Mouse (Mus musculus): ENCODE measurements around the gene Spen.

Spen gene

GRCm38 (mm10) chr4:141474431-141474830, 64.0 kb downstream of the Spen start:
- no peak for DNase-seq (ENCODE audit: low spot score)

- no peak for DNase-seq (ENCODE audit: low spot score)
Observed at GRCm38 (mm10) chr4:141472641-141473321, 65.6 kb downstream of the Spen start.

DNA sequence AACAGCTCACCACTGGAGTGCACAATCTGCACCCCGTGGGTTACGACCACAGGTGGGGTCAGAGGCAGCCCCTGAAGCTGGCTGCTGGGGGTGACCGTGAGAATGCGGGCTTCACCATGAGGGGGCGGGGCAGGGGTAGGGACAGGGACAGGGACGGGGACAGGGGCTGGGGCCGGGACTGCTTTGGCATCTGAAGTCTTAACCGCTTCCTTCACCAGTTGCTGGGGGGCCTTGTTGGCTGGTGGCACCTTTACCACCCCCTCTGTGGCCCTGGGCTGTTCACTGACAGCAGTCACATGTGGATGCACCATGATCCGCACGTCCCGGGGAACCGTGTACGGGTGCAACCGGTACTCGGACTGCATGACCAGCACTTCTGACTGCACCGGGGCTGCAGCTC, 66.9 kb downstream of the Spen start:
- DNase-seq (ENCODE audit: low spot score), result no peak

DNA sequence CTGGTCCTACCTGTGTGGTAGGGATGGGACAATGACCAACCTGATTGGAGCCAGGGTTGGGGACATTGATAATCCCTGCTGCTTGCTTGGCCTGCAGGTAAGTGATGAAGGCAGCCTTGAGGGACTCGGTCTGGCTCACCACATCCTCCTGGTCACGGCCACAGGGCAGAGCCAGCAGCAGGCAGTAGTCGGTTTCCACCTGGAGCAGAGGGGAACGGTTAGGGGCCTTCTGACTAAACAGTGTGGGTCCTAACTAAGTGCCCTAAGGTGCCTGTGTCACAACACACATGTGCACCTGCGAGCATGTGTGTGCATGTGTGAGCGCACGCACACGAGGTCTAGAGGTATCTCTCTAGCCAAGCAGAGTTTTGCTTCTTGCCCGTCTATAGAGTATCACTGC, 69.1 kb downstream of the Spen start:
- no peak for DNase-seq (ENCODE audit: low spot score)

GRCm38 (mm10) chr4:141468576-141468975, 69.8 kb downstream of the Spen start:
- DNase-seq (ENCODE audit: low spot score), result no peak

- DNase-seq (ENCODE audit: low spot score), result no peak
Observed at GRCm38 (mm10) chr4:141467581-141467927, 70.8 kb downstream of the Spen start.

GRCm38 (mm10) chr4:141466844-141467580, 71.4 kb downstream of the Spen start:
- DNase-seq (ENCODE audit: low spot score), result no peak

GRCm38 (mm10) chr4:141466289-141466795, 72.1 kb downstream of the Spen start:
- no peak for DNase-seq (ENCODE audit: low spot score)

GRCm38 (mm10) chr4:141465512-141466288, 72.7 kb downstream of the Spen start:
- DNase-seq (ENCODE audit: low spot score), result no peak

GRCm38 (mm10) chr4:141464722-141465121, 73.7 kb downstream of the Spen start:
- DNase-seq (ENCODE audit: low spot score), result no peak

DNA sequence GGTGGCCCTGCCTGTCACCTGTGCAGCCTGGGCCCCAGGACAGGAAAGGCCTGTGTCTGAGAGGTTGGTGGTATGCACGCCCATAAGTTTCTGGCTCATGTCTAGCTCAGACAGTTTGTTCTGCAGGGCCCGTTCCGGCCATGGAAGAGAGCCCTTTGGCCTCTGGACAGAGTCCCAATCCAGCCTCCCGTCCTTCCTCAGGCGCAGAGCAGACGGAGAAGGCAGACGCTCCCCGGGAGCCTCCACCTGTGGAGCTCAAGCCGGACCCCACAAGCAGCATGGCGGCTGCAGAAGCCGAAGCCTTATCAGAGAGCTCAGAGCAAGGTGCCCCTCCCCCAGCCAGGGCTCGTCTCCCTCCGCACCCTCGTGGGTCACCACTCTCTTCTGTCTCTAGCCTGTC, 74.9 kb downstream of the Spen start:
- no peak for DNase-seq (ENCODE audit: low spot score)

DNA sequence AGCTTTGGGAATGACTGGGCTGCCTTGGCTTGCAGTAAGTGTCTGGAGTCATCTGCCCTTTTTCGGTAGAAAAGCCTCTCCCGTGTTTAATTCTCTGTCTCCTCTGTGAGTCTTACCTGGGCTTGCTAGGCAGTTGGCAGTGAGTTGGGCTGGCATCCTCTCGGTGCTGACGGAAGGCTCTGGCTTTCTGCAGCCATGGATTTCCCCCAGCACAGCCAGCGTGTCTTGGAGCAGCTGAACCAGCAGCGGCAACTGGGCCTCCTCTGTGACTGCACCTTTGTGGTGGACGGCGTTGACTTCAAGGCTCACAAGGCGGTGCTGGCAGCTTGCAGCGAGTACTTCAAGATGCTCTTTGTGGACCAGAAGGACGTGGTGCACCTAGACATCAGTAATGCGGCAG, 76.8 kb downstream of the Spen start:
- DNase-seq (ENCODE audit: low spot score), result no peak

- DNase-seq (ENCODE audit: low spot score), result no peak
Observed at GRCm38 (mm10) chr4:141461088-141461487, 77.3 kb downstream of the Spen start.

DNA sequence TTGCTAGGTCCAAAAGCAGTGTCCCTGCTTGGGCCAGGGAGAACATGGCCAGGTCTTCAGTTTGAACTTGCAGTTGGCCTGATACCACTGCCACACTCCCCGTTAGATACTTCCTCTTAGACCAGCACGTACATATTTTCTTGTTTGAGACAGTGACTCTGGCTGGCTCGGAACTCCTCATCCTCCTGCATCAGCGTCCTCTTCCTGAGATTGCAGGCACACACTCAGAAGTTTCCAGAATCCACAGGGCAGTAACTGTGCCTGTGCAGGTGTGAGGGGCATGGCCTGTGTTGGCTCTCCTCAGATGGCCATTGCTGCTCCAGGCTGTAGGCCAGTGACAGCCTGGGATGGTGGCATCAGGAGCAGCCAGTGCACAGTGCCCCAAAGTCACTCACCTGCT, 77.9 kb downstream of the Spen start:
- DNase-seq (ENCODE audit: low spot score), result no peak

GRCm38 (mm10) chr4:141459766-141460165, 78.6 kb downstream of the Spen start:
- no peak for DNase-seq (ENCODE audit: low spot score)

DNA sequence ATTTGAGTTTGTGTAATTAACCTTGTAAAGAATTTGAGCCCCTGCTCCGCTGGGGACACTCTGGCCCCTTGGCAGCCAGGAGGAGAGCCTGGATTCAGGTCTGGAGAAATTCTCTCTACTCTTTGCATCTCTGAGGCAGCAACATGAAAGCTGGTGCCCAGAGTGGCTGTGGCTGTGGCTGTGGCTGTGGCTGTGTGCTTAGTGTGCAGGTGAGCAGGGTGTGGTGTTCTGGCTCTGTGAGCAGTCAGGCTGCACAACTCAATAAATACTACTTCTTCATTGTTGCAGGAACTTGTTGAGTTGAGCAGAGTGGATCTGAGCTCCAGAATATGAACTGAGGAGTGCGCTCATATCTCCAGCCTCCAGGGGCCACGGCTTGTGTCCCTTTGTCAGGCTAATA, 79.5 kb downstream of the Spen start:
- no peak for DNase-seq (ENCODE audit: low spot score)

DNA sequence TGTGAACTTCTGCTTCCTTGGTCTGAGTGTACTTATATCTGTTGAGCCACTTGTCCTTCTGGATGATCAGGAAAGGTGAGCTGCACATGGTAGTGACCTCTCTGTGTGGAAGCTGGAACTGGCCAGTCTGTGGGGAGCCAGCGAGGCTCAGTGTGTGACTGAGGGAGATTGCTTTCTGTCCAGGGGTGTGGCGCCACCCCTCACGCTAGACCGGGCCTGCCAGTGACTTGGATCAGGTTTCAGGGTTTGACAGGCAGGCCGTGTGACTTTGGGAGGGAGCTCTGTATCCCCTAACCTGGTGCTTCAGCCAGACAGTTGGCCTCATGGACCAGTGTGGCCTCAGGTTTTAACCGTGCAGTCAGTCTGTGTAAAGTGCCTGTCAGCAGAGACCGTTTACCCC, 80.2 kb downstream of the Spen start:
- DNase-seq (ENCODE audit: low spot score), result no peak

DNA sequence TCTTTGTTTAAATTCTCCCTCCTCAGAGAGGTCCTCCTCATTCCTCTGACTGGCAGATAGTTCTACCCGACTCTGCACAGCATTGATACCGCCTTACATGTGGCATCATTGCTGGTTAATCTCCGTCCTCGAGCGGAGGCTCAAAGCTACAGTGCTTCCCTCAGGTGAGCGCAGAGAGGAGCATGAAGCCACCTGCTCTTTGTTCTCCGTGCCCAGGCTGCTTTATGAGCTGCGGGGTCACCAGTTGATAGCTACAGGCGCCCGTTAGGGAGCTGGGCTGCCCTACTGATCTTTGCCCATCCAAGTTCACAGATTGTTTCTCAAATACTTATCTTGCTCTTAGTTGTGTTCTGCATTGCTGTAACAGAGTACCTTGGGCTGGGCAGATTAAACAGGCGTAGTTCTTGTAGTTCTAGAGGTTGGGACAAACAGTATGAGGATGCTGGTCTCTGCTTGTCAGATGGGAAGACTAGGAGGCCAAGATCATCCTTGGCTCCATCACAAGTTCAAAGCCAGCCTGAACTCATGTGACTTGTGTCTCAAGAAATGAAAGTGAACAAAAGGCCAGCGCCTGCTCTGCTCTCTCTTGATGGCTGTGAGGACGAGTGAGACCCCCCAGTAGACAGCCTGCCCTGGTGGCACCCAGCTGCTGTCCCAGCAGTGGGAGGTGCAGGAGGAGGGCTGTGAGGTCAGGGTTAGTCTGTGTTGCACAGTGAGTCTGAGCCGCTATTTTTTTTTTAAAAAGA, 82.0 kb downstream of the Spen start:
- no peak for DNase-seq (ENCODE audit: low spot score)

GRCm38 (mm10) chr4:141455526-141455925, 82.9 kb downstream of the Spen start:
- no peak for DNase-seq (ENCODE audit: low spot score)

DNA sequence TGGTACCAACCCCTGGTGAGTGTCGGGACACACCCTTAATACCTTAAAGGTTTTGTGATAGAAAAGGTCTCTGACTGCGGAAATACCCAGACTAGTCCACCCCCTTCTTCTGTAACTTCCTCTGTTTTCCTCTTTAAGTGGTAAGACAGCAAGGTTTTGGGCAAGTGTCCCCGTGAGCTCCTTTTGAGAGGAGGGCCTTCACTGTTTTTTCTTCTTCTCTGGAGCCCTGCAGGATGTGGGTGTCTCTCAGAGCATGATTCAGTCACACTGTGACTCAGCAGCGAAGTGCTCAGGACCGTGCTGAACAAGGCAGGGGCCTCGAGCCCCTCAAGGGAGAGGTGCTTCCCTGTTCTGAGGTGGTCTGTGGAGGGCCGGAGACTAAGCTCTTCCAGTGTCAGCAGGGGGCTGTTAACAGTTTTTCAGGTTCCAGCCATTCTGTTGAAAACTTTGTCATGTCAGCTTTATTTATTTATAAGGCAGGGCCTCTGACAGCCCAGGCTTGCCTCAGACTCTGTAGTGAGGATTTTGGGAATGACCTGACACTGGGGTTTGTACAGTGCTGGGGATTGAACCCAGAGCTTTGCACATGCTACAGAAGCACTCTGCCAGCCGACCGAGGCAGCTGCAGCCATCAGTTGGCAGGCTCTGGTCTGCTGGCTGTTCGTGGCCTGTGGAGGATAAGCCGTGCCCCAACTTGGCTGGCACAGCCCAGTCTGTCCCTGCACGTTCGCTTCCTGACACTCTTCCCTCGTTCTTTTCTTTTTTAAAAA, 83.6 kb downstream of the Spen start:
- no peak for DNase-seq (ENCODE audit: low spot score)

DNA sequence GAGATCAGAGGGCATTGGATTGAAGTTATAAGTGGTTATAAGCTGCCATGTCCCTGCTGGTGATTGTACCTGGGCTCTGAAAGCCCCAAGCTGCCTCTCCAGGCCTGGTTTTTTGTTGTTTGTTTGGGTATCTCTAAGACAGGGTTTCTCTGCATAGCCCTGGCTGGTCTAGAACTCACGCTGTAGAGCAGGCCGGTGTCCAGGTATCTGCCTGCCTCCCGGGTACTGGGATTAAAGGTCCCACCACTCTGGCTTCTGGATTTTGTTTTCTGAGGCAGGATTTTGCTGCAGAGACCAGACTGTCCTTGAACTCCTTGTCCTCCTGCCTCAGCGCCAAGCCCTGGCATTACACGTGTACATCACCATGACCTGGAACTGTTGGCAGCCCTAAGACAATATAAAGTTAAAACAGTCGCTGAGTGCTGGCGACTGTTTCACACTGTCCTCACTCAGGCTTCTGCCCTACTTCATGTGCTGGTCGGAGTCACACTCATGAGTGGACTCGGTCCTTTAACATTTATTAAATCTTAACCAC, 86.4 kb downstream of the Spen start:
- no peak for DNase-seq (ENCODE audit: low spot score)

Data from ovary, adult 18-20 months (tissue).